Mouse (Mus musculus) CH12.LX (cell line): ENCODE data around the gene Cd55. TPM values are rescaled to one million over a fixed set of nuclear protein-coding genes. Genes with fewer than 3 reads are reported as not detected.

Experiments used
- DNase-seq: peaks from one replicate; pipeline ENCODE4 v3.0.0-alpha.2; 2013; ENCODE audit errors: extremely low read depth
- H3K27ac ChIP-seq: 2 replicates; pipeline ENCODE4 v1.5.1; 2012; ENCODE audit warnings: low read depth, mild to moderate bottlenecking, control low read depth, moderate library complexity; ENCODE audit not compliant: insufficient read depth
- H3K27me3 ChIP-seq: replicated peaks from 2 replicates; pipeline ENCODE3; 2012; ENCODE audit warnings: inconsistent platforms
- H3K36me3 ChIP-seq, 2 experiments: replicated peaks in 1 of 2; 2 replicates each; pipeline versions ENCODE3 to v1.6.1; 2012; ENCODE audit warnings: inconsistent platforms in 1 of 2, low read length in 1 of 2, mild to moderate bottlenecking in 1 of 2, mixed read lengths in 1 of 2, moderate library complexity in 1 of 2; ENCODE audit not compliant: control insufficient read depth in 1 of 2, insufficient read depth in 1 of 2
- H3K4me1 ChIP-seq, 2 experiments: 2 replicates each; pipeline ENCODE4 v1.6.1; 2012; ENCODE audit warnings: inconsistent platforms in 1 of 2, moderate library complexity in 1 of 2; ENCODE audit not compliant: insufficient read depth in 2 of 2, control insufficient read depth in 1 of 2
- H3K4me2 ChIP-seq: 2 replicates; pipeline ENCODE4 v1.6.1; 2012; ENCODE audit warnings: low read depth, mild to moderate bottlenecking, control low read depth; ENCODE audit not compliant: poor library complexity, insufficient read depth, severe bottlenecking
- H3K4me3 ChIP-seq, 3 experiments: fragments of 150-350 bp in 1 of 3; sonication (generic) in 1 of 3; replicated peaks in 1 of 3; 2 replicates each; pipeline versions ENCODE3 to v1.5.1; 2011 to 2012; ENCODE audit warnings: low read depth in 2 of 3, low read length in 2 of 3, mild to moderate bottlenecking in 2 of 3, moderate library complexity in 2 of 3, control low read depth in 1 of 3, improper control_type of control experiment in 1 of 3, inconsistent platforms in 1 of 3, mixed read lengths in 1 of 3; ENCODE audit not compliant: poor library complexity in 1 of 3
- H3K79me2 ChIP-seq: replicated peaks from 2 replicates; pipeline ENCODE4 v1.6.1; 2012; ENCODE audit warnings: mild to moderate bottlenecking, moderate library complexity; ENCODE audit not compliant: control insufficient read depth, poor library complexity, insufficient read depth, severe bottlenecking; ENCODE audit errors: extremely low read depth
- H3K9ac ChIP-seq: 2 replicates; pipeline ENCODE4 v1.6.1; 2012; ENCODE audit warnings: low read depth, mild to moderate bottlenecking, control low read depth, moderate library complexity; ENCODE audit not compliant: insufficient read depth
- H3K9me3 ChIP-seq: replicated peaks from 2 replicates; pipeline ENCODE3; 2012; ENCODE audit warnings: low read length, inconsistent platforms, mixed read lengths
- BHLHE40 ChIP-seq: IDR thresholded peaks from 2 replicates; pipeline ENCODE4 v1.6.1; 2011; ENCODE audit warnings: mild to moderate bottlenecking, low read depth, low read length, improper control_type of control experiment
- CHD1 ChIP-seq: IDR thresholded peaks from 2 replicates; pipeline ENCODE4 v1.6.1; 2012; ENCODE audit warnings: low read depth, low read length, improper control_type of control experiment, inconsistent platforms
- CHD2 ChIP-seq: IDR thresholded peaks from 2 replicates; pipeline ENCODE4 v1.6.1; 2011; ENCODE audit warnings: low read length, improper control_type of control experiment
- CTCF ChIP-seq, 2 experiments: IDR thresholded peaks in 1 of 2; conservative IDR thresholded peaks in 1 of 2; 2 replicates each; pipeline ENCODE4 v1.5.1; 2011 to 2012; ENCODE audit warnings: low read depth in 2 of 2, low read length in 2 of 2, improper control_type of control experiment in 1 of 2, inconsistent platforms in 1 of 2, mild to moderate bottlenecking in 1 of 2, moderate library complexity in 1 of 2
- ELF1 ChIP-seq: IDR thresholded peaks from 2 replicates; pipeline ENCODE4 v1.6.1; 2014; ENCODE audit warnings: low read depth, mild to moderate bottlenecking, inconsistent platforms, low read length, improper control_type of control experiment
- ETS1 ChIP-seq: conservative IDR thresholded peaks from 2 replicates; pipeline ENCODE4 v1.6.1; 2012; ENCODE audit warnings: low read depth, mild to moderate bottlenecking, inconsistent platforms, low read length, improper control_type of control experiment, moderate library complexity
- HCFC1 ChIP-seq: IDR thresholded peaks from 2 replicates; pipeline ENCODE4 v1.6.1; 2012; ENCODE audit warnings: low read depth, mild to moderate bottlenecking, inconsistent platforms, low read length, improper control_type of control experiment
- JUND ChIP-seq: conservative IDR thresholded peaks from 2 replicates; pipeline ENCODE4 v1.6.1; 2011; ENCODE audit warnings: low read depth, low read length, improper control_type of control experiment
- KAT2A ChIP-seq: IDR thresholded peaks from 2 replicates; pipeline ENCODE4 v1.6.1; 2012; ENCODE audit warnings: low read length, improper control_type of control experiment, inconsistent platforms; ENCODE audit not compliant: insufficient replicate concordance
- MAZ ChIP-seq: IDR thresholded peaks from 2 replicates; pipeline ENCODE4 v1.6.1; 2012; ENCODE audit warnings: low read depth, mild to moderate bottlenecking, inconsistent platforms, low read length, improper control_type of control experiment, moderate library complexity
- MEF2A ChIP-seq: IDR thresholded peaks from 2 replicates; pipeline ENCODE4 v1.6.1; 2014; ENCODE audit warnings: low read depth, mild to moderate bottlenecking, inconsistent platforms, low read length, improper control_type of control experiment, borderline replicate concordance
- MXI1 ChIP-seq: IDR thresholded peaks from 2 replicates; pipeline ENCODE4 v1.6.1; 2011; ENCODE audit warnings: mild to moderate bottlenecking, low read depth, low read length, improper control_type of control experiment
- NELFE ChIP-seq: IDR thresholded peaks from 2 replicates; pipeline ENCODE4 v1.6.1; 2011; ENCODE audit warnings: low read depth, low read length, improper control_type of control experiment
- NRF1 ChIP-seq: IDR thresholded peaks from 2 replicates; pipeline ENCODE4 v1.6.1; 2014; ENCODE audit warnings: low read depth, mild to moderate bottlenecking, inconsistent platforms, low read length, improper control_type of control experiment, moderate library complexity
- PAX5 ChIP-seq: IDR thresholded peaks from 2 replicates; pipeline ENCODE4 v1.6.1; 2012; ENCODE audit warnings: low read length, inconsistent platforms, mixed read lengths
- POLR2A ChIP-seq: IDR thresholded peaks from 2 replicates; pipeline ENCODE4 v1.6.1; 2011; ENCODE audit warnings: low read depth, mild to moderate bottlenecking, improper control_type of control experiment, low read length
- POLR2AphosphoS2 ChIP-seq: IDR thresholded peaks from 2 replicates; pipeline ENCODE4 v1.6.1; 2011; ENCODE audit warnings: low read depth, low read length, improper control_type of control experiment
- RAD21 ChIP-seq: IDR thresholded peaks from 2 replicates; pipeline ENCODE4 v1.6.1; 2011; ENCODE audit warnings: low read depth, mild to moderate bottlenecking, low read length, improper control_type of control experiment, moderate library complexity
- RCOR1 ChIP-seq: conservative IDR thresholded peaks from 2 replicates; pipeline ENCODE4 v1.6.1; 2012; ENCODE audit warnings: low read depth, mild to moderate bottlenecking, inconsistent platforms, low read length, improper control_type of control experiment
- SIN3A ChIP-seq: IDR thresholded peaks from 2 replicates; pipeline ENCODE4 v1.6.1; 2012; ENCODE audit warnings: low read length, improper control_type of control experiment, inconsistent platforms
- SMC3 ChIP-seq: IDR thresholded peaks from 2 replicates; pipeline ENCODE4 v1.6.1; 2011; ENCODE audit warnings: low read depth, low read length, improper control_type of control experiment
- TBP ChIP-seq: conservative IDR thresholded peaks from 2 replicates; pipeline ENCODE4 v1.6.1; 2011; ENCODE audit warnings: low read depth, low read length, improper control_type of control experiment
- UBTF ChIP-seq: IDR thresholded peaks from 2 replicates; pipeline ENCODE4 v1.6.1; 2012; ENCODE audit warnings: low read depth, mild to moderate bottlenecking, inconsistent platforms, low read length, improper control_type of control experiment, moderate library complexity
- USF1 ChIP-seq: IDR thresholded peaks from 2 replicates; pipeline ENCODE4 v1.6.1; 2014; ENCODE audit warnings: low read depth, mild to moderate bottlenecking, inconsistent platforms, low read length, improper control_type of control experiment
- ZC3H11A ChIP-seq: IDR thresholded peaks from 2 replicates; pipeline ENCODE4 v1.6.1; 2012; ENCODE audit warnings: low read depth, mild to moderate bottlenecking, inconsistent platforms, low read length, improper control_type of control experiment
- ZMIZ1 ChIP-seq: IDR thresholded peaks from 2 replicates; pipeline ENCODE4 v1.6.1; 2012; ENCODE audit warnings: low read depth, mild to moderate bottlenecking, inconsistent platforms, low read length, improper control_type of control experiment
- ZNF384 ChIP-seq: IDR thresholded peaks from 2 replicates; pipeline ENCODE4 v1.6.1; 2012; ENCODE audit warnings: low read depth, low read length, improper control_type of control experiment, inconsistent platforms
- dilution Hi-C: fragments of 300-500 bp; cut with MboI; formaldehyde crosslinking; loops from 2 replicates; pipeline ENCODE4 v1.14.3; 2020; ENCODE audit warnings: low sequenced_read_pairs; ENCODE audit not compliant: extremely low pct_unique_long_range_greater_than_20kb, extremely low pct_ligation_motif_present
- in situ Hi-C: fragments of 300-500 bp; cut with MboI; formaldehyde crosslinking; loops from 3 replicates; pipeline ENCODE4 v1.14.3; 2019; ENCODE audit warnings: low sequenced_read_pairs, low pct_ligation_motif_present, low pct_unique_long_range_greater_than_20kb, mixed read lengths
- polyA plus RNA-seq: library from polyadenylated mRNA; unstranded; fragments of >175 nt; gene quantifications from 2 replicates; pipeline ENCODE4 v1.2.1, GENCODE M21; 2012; ENCODE audit warnings: low read depth; ENCODE audit not compliant: insufficient read length
- total RNA-seq, 2 experiments: library from RNA; depleted of rRNA; stranded (reverse); fragments of 300-350 nt in 1 of 2; fragments of >200 nt in 1 of 2; gene quantifications; 2 replicates each; pipeline ENCODE4 v1.2.3; 2012 to 2014

Cd55 gene
- total and polyA plus RNA-seq, 3 experiments: 1.0 to 1.8 (median 1.7) TPM

DNA sequence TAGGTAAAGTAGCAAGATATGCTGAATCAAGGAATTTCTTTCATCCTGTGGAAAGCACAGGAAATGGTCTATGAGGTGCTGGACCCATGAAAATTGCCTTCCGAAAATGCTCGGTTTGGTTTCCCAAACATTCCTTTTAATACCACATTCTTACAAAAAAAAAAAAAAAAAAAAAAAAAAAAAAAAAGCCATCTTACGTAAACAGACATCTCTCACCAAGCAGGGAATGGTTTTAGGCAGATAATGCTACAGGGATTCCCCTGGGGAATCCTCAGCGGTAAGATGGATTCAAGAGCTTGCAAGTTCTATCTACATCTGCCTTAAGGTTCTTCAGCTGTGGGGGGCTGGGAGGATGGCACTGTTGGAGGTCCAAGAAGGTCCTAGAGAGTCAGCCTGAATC lies 7.5 kb upstream of the Cd55 start:
- no peak for DNase-seq
- in situ Hi-C loops: no loop called here
- dilution Hi-C loops: no loop called here
- no peaks in the 10 kb centered on the region for H3K9me3 ChIP-seq
- no peak overlapping the region for H3K4me3 ChIP-seq
- no peak overlapping the region for H3K9ac ChIP-seq
- peaks cover 3 to 20% of the 10 kb centered on the region in 2 experiments; a peak in 2 of 4 replicates for H3K4me1 ChIP-seq
- H3K4me2 ChIP-seq: peak overlapping the region; percentile 60; the same call in 1 of the 2 replicates
- no peaks in the 10 kb centered on the region for H3K36me3 ChIP-seq
- no peak for TF ChIP-seq NRF1
- TF ChIP-seq ZNF384: peak; percentile 78
- H3K27me3 ChIP-seq: no peaks in the 10 kb centered on the region
- no peak overlapping the region for H3K27ac ChIP-seq
- H3K79me2 ChIP-seq: no peaks in the 10 kb centered on the region

DNA sequence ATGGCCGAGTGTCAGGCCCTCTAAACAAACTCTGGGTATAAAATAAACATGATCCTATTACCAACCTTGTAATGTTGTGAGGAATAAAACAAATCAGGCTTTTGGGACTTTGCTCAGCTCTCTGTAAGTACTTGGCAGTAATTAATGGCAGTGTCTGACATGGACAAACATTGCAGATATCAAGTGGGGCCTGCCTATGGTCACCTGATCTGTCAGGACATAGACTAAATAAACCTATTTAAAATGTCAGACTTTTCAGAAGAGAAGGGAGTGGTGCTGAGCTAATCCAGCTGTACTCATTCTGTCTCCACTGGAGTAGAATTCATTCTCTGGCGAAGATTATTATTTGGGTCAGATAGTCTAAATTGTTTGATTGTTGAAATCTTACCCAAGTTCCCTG lies 4.9 kb upstream of the Cd55 start:
- H3K79me2 ChIP-seq: no peaks in the 10 kb centered on the region
- H3K9ac ChIP-seq: no peak overlapping the region
- in situ Hi-C loops: no loop called here
- no peak overlapping the region for H3K4me2 ChIP-seq
- TF ChIP-seq ZMIZ1 (no peak), NRF1 (no peak), BHLHE40 (no peak), MAZ (no peak), ZC3H11A (no peak), CHD2 (no peak), TBP (no peak), CTCF (conservative IDR thresholded peaks at IDR 0.05 in 1 of 2, IDR thresholded peaks at IDR 0.05 in 1 of 2; ENCODE audit: low read depth in 2 of 2, low read length in 2 of 2) (no peak), RAD21 (no peak), UBTF (no peak), POLR2A (no peak), MXI1 (no peak)
- no peak for DNase-seq
- peaks cover 2% of the 10 kb centered on the region for H3K27me3 ChIP-seq
- H3K4me3 ChIP-seq: no peak overlapping the region
- H3K4me1 ChIP-seq: peaks cover 3 to 12% of the 10 kb centered on the region in 2 experiments; a peak in 2 of 4 replicates
- H3K9me3 ChIP-seq: no peaks in the 10 kb centered on the region
- dilution Hi-C loops: no loop called here
- no peak overlapping the region for H3K27ac ChIP-seq
- no peaks in the 10 kb centered on the region for H3K36me3 ChIP-seq

GRCm38 (mm10) chr1:130464173-130464572 lies 1.6 kb upstream of the Cd55 start:
- no peaks in the 10 kb centered on the region for H3K9me3 ChIP-seq
- no peaks in the 10 kb centered on the region for H3K79me2 ChIP-seq
- H3K27ac ChIP-seq: no peak overlapping the region
- no peaks in the 10 kb centered on the region for H3K36me3 ChIP-seq
- H3K4me1 ChIP-seq: peaks cover 0 to 3% of the 10 kb centered on the region in 2 experiments; a peak in 2 of 4 replicates
- dilution Hi-C loops (no loop called here), in situ Hi-C loops (no loop called here)
- DNase-seq: no peak
- H3K9ac ChIP-seq: no peak overlapping the region
- H3K4me3 ChIP-seq: no peak overlapping the region
- no peak overlapping the region for H3K4me2 ChIP-seq
- peaks cover 2% of the 10 kb centered on the region for H3K27me3 ChIP-seq
- TF ChIP-seq POLR2AphosphoS2 (no peak), UBTF (no peak), ZNF384 (no peak), MEF2A (no peak), PAX5 (no peak), SMC3 (no peak), HCFC1 (no peak), SIN3A (no peak), MXI1 (no peak), RAD21 (no peak), ELF1 (no peak), CHD1 (no peak), USF1 (no peak), ETS1 (no peak), CHD2 (no peak), RCOR1 (no peak), KAT2A (no peak), JUND (no peak), NELFE (no peak)
